Mouse (Mus musculus) heart, adult 2 months (tissue): Measurements from ENCODE around the gene Eva1a. TPM values are rescaled to one million over a fixed set of nuclear protein-coding genes. Genes with fewer than 3 reads are reported as not detected.

Experiments
- DNase-seq, 2 experiments: peaks; one replicate each; pipeline ENCODE4 v3.0.0; 2021
- H3K27ac ChIP-seq: fragments of 200-600 bp; 2 replicates; pipeline ENCODE4 v1.8.1; 2022
- H3K27me3 ChIP-seq: fragments of 200-500 bp; 2 replicates; pipeline ENCODE4 v1.6.1; 2012; ENCODE audit warnings: mild to moderate bottlenecking, low read length, inconsistent platforms, mixed read lengths; ENCODE audit not compliant: control insufficient read depth, insufficient read depth
- H3K36me3 ChIP-seq: fragments of 200-500 bp; 2 replicates; pipeline ENCODE4 v1.6.1; 2012; ENCODE audit warnings: low read length, inconsistent platforms; ENCODE audit not compliant: control insufficient read depth, insufficient read depth
- H3K4me1 ChIP-seq: fragments of 200-500 bp; 2 replicates; pipeline ENCODE4 v1.6.1; 2011; ENCODE audit warnings: low read length; ENCODE audit not compliant: control insufficient read depth, insufficient read depth
- H3K4me3 ChIP-seq: fragments of 200-600 bp; 2 replicates; pipeline ENCODE4 v1.8.1; 2022
- H3K79me2 ChIP-seq: fragments of 200-500 bp; replicated peaks from 2 replicates; pipeline ENCODE4 v1.6.1; 2012; ENCODE audit warnings: mild to moderate bottlenecking, inconsistent platforms, low read length, moderate library complexity, mixed read lengths; ENCODE audit not compliant: control insufficient read depth, insufficient read depth
- H3K9ac ChIP-seq: fragments of 200-500 bp; 2 replicates; pipeline ENCODE4 v1.6.1; 2012; ENCODE audit warnings: low read depth, mild to moderate bottlenecking, control low read depth, inconsistent platforms, low read length, mixed read lengths
- CTCF ChIP-seq: fragments of 200-600 bp; IDR thresholded peaks from 2 replicates; pipeline ENCODE4 v1.8.1; 2022; ENCODE audit warnings: antibody characterized with exemption, mild to moderate bottlenecking, moderate library complexity
- EP300 ChIP-seq: fragments of 200-500 bp; IDR thresholded peaks from 2 replicates; pipeline ENCODE4 v1.6.1; 2011; ENCODE audit warnings: low read depth, low read length, control low read depth; ENCODE audit not compliant: insufficient read depth
- POLR2A ChIP-seq: fragments of 200-500 bp; IDR thresholded peaks from 2 replicates; pipeline ENCODE4 v1.6.1; 2011; ENCODE audit warnings: mild to moderate bottlenecking, low read depth, low read length, control low read depth; ENCODE audit not compliant: insufficient read depth
- WGBS: fragments of 180-500 bp; shearing (Covaris S2); methylation state at CpG from one replicate; pipeline ENCODE4 v1.1.7; 2018; 5-methylcytosine and 5-hydroxymethylcytosine counted together
- intact Hi-C: fragments of 180-260 bp; cut with DNase I; formaldehyde crosslinking; loops from one replicate; pipeline ENCODE4 v1.15.1; 2025
- polyA plus RNA-seq: library from polyadenylated mRNA; depleted of rRNA; stranded (reverse); fragments of >200 nt; gene quantifications from 2 replicates; pipeline ENCODE4 v1.2.3, GENCODE M21; 2012; rRNA removed
- total RNA-seq, 2 experiments: library from RNA; stranded (reverse); gene quantifications; 2 replicates each; pipeline ENCODE4 v1.2.3; 2021

Eva1a gene
- total and polyA plus RNA-seq, 3 experiments, result 1.8 to 2.4 (median 2.0) TPM

DNA sequence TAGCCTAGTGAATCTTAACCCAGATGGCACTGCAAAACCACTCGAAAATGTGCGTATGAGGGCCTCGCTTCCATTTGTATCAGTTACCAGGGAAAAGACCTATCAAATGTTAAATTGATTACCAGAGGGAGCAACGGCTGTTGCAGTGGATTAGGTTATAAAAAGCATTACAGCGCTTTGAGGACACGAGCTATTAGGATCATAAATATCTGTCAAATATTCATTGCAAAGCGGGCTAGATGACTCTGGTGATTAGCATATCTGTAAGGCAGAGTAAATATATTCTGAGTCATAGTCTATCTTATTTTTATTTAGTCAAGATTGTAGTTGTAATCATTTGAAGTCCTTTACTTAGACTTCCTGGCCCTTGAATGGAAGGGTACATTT, 92.7 kb downstream of the Eva1a start:
- Histone ChIP-seq H3K27me3 (no peaks in the 10 kb centered on the region), H3K9ac (no peak overlapping the region), H3K4me1 (no peaks in the 10 kb centered on the region), H3K27ac (no peak overlapping the region), H3K79me2 (no peaks in the 10 kb centered on the region), H3K36me3 (no peaks in the 10 kb centered on the region), H3K4me3 (no peak overlapping the region)
- 88% methylated on average over 7 of the region's 7 CpGs for WGBS
- TF ChIP-seq CTCF (no peak), POLR2A (no peak), EP300 (no peak)
- intact Hi-C loops, result no loop called here
- DNase-seq, result no peak

DNA sequence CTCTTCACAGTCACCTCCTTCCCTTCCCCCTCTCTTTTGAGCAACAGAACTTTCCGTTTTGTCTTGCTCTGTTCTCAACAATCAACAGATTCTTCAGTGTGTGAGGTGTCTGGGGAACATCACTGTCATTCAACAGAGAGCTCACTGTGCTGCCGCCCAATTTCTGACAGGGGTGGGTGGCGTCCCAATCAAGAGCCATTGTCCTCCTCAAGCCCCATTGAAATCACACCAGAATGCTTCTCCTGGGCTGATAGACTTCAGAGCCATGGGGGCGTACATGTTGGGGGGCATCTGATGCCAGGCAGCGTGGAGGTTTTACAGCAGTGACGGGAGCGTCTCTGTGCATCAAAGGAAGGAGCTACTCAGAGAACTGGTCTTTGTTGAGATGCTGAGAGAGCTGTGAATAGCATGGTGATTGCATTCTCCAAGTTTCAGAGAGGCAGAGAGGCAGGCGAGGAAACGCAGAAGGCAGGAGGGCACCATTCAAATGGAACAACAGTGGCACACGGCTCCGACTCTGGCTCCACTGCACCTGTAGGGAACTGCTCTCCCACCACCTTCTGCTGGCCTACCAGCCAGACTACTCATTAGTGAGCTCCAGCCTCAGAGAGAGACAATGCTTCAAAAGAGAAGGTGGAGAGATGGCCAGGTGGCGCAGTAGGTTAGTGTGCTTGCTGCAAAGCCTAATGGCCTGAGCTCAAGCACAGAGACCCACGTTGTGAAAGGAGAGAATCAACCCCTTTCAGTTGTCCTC, 95.3 kb downstream of the Eva1a start:
- H3K36me3 ChIP-seq, result no peaks in the 10 kb centered on the region
- 54% methylated on average over 13 of the region's 13 CpGs for WGBS
- no peaks in the 10 kb centered on the region for H3K4me1 ChIP-seq
- TF ChIP-seq CTCF (no peak), POLR2A (no peak), EP300 (no peak)
- H3K27ac ChIP-seq, result no peak overlapping the region
- H3K27me3 ChIP-seq, result no peaks in the 10 kb centered on the region
- no peak overlapping the region for H3K4me3 ChIP-seq
- no peak overlapping the region for H3K9ac ChIP-seq
- DNase-seq, result no peak
- intact Hi-C loops, result no loop called here
- no peaks in the 10 kb centered on the region for H3K79me2 ChIP-seq

Other genes with a start within 250 kb of the Eva1a start
- gene Gcfc2, start 117.4 kb upstream of the Eva1a start, total RNA-seq, result 1 to 10 TPM; 3.2 to 3.8 TPM
- 1.1 and 2.9 TPM in 2 replicates for gene Gcfc2, start 117.4 kb upstream of the Eva1a start, polyA plus RNA-seq
- gene Mrpl19, start 75.1 kb upstream of the Eva1a start, total RNA-seq, result 10 to 100 TPM; 33.7 to 40.4 TPM
- 5.6 and 11.8 TPM in 2 replicates for gene Mrpl19, start 75.1 kb upstream of the Eva1a start, polyA plus RNA-seq